Mouse (Mus musculus): ENCODE results near the gene Hist1h1a.

DNA sequence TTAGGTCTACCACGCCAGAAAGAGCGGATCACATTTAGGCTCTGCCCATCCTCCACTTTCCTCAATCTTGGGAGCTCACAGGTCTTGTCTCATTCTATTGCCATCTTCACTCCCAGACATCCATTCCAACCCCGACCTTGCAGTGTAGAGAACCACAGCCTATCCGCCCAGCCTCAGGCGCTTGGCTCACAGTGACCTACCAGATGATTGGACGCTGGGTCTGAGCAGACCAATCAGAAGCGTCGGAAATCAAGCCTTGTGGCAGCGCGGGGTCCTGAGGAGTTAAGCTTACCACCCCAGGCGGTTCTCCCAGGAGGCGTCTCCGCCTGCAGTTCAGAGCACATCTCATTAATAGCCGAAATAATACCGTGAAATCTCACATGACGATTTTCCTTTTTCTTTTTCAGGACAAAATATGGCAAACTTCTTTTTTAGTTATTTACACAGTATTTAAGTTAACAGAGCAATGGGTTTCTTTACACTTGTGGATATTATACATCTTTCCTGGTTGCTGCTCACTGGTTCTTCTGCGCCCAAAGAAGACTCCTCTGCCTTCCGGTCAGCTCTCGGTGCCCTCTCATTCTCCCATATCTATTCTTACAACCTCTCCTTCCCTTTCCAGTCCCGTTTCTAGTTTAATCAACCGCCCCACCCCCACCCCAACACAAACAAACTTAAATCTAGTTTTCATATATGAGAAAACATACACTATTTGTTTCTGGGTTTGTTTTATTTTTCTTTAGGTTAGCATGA is 9.3 kb downstream of the Hist1h1a start:
- TF ChIP-seq GATA1 (IDR thresholded peaks at IDR 0.05; ENCODE audit: borderline replicate concordance, low read length) (no peak), CTCF (IDR thresholded peaks at IDR 0.05; ENCODE audit: low read depth, low read length) (no peak), GATA2 (IDR thresholded peaks at IDR 0.05; ENCODE audit: borderline replicate concordance, low read depth, low read length) (no peak), TAL1 (conservative IDR thresholded peaks at IDR 0.05; ENCODE audit: low read depth, low read length) (no peak)
